Mouse (Mus musculus) lung, postnatal 14 days (tissue): ENCODE results near the gene St6galnac5.

Experiments used
- DNase-seq: peaks from one replicate; pipeline ENCODE4 v3.0.0; 2021

The St6galnac5 gene

GRCm38 (mm10) chr3:152949233-152949777, 32.7 kb downstream of the St6galnac5 start:
- DNase-seq = no peak

GRCm38 (mm10) chr3:152948556-152948955, 33.5 kb downstream of the St6galnac5 start:
- DNase-seq = no peak

- DNase-seq = no peak
Observed at GRCm38 (mm10) chr3:152947031-152947640, 34.9 kb downstream of the St6galnac5 start.

DNA sequence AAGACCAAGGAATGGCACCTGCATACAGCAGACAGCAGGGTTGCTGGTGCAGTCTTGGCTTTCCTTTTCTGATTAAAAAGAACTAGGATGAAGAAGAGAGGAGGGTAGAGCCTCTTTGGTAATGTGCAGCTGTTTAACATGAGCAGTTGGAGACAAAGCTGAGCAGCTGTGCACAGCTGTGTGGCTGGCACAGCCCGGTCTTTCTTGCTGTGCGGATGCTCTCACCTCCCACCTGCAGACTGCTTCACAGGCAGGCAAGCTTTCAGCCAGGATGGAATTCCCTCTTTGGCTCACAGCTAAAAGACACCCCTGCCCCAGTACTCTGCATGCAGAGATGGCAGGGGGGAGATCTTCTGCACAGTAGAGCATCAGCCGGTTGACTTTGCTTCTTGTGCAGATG, 37.3 kb downstream of the St6galnac5 start:
- peak; percentile 39 for DNase-seq

GRCm38 (mm10) chr3:152942985-152943384, 39.1 kb downstream of the St6galnac5 start:
- peak; percentile 10 for DNase-seq

GRCm38 (mm10) chr3:152941671-152942070, 40.4 kb downstream of the St6galnac5 start:
- DNase-seq = no peak

DNA sequence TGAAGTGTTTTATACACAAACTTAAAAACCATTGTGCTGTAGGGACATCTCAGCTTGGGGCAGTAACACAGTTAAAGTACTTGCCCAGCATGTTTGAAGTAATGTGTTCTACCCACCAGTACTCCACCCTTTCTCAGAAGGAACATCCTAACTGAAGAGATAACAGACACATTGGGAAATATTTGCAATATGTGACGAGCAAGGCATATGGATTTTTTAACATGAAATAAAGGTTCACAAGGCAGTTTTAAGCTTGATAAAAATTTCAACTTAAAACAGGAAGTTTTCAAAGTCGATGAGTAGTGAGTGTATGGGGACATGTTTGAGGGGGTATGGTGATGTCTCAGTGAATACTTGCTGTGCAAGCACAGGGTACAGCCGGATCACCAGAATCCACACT, 45.7 kb downstream of the St6galnac5 start:
- DNase-seq = no peak

DNA sequence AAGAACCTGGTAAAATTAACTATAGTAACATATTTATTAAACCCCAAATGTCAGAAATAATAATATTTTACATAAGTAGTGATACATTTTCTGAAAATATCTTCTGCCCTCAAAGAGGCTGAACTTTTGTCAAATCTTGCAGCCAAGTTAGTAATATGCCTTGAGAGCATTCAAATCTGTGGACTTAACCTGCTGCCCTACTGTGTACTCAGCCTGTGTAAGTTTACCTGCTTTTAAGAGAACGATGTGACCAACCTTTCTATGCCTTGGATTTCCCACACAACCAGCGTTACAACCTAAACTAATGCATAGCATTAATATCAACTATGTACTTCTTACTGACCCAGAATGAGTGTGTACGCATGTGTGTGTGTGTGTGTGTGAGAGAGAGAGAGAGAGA, 48.3 kb downstream of the St6galnac5 start:
- no peak for DNase-seq

DNA sequence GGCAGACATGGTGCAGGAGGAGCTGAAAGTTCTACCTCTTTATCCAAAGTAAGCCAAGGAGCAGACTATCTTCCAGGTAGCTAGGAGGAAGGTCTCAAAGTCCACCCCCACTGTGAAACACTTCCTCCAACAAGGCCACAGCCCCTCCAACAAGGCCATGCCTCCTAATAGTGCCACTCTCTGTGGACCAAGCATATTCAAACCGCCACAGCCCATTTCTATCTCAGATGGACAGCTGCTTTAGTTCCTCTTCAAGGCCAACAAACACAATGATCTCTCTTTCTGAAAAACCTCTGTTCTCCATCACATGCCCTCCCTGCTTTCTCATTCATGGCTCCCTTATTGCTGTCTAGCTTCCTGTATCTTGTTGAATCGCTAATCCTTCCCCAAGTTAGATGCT, 49.5 kb downstream of the St6galnac5 start:
- DNase-seq = no peak

DNA sequence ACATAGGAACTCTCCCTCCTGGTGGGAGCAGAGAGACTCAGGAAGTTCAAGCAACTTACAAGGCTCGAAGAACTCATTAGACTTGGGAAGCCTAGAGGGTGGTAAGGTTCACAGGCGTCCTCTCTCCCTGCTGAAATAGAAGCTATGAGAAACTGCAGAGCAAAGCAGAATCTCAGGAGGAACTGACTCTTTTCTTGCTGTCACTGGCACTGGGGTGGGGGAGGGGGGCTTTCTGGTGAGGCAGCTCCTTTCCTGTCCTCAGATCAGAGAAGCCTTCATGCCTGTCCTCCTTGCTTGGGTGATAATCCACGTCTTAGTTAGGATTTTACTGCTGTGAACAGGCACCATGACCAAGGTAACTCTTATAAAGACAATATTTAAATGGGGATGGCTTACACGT, 50.0 kb downstream of the St6galnac5 start:
- DNase-seq = no peak

DNA sequence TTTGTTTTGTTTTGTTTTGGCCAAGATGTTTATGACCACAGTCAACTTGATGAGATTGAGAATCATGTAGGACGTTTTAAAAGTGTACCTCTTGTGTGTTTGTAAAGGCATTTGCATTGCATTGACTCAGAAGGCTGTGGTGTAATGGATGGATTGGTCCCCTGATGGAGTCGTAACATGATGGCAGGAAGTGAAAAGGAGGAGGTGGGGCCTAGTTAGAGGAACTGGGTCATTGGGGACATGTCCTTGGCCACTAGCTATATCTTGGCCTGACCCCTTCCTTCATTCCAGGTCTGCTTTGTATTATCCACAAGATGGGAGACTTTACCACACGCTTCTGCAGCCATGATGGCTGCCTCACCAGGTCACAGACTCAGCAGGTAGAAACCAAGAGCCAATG, 50.7 kb downstream of the St6galnac5 start:
- DNase-seq = no peak

DNA sequence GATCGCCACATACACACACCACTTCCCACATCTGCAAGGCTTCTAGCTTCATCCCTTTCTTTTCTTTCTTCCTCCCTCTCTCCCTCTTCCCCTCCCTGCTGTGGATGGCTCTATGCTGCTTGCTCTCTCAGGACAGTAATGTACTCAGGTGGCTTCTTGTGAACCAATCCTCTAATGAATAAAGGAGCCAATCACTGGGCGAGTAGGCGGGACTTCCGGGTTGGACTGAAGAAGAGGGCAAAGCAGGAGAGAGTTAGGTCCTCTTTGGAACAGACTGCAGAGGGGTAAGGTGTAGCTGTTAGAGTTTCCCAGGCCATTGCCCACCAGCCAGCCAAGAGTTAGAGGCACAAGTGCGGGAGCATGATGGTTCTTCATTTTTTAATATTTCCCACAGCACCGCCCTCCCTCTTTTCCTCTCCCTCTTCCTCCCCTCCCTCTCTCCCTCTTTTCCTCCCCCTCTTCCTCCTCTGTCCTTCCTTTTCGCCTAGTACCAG, 52.2 kb downstream of the St6galnac5 start:
- DNase-seq = peak; percentile 8

DNA sequence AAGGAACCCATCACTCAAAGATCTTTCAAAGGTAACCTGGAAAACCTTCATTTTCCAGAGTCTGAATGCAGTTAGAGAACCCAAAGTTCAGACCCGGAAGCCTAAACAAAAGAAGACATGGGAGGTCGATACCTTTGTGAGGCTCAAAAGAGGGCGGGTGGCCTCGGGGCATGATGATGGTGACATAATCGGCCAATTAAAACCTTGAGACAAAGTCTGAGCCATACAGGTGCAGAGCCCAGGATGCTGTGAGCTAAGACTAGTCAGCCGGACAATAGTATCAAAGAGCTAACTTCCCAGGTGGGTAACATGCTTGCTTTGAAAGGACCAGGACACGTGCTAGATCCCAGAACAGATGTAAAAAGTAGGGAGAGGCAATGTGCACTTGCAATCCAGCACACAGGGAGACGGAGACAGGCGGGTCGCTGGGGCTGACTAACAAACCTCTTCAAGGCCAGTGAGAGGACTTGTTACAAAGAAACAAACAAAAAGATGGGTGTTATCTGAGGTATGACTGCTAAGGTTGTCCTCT, 52.7 kb downstream of the St6galnac5 start:
- no peak for DNase-seq

DNA sequence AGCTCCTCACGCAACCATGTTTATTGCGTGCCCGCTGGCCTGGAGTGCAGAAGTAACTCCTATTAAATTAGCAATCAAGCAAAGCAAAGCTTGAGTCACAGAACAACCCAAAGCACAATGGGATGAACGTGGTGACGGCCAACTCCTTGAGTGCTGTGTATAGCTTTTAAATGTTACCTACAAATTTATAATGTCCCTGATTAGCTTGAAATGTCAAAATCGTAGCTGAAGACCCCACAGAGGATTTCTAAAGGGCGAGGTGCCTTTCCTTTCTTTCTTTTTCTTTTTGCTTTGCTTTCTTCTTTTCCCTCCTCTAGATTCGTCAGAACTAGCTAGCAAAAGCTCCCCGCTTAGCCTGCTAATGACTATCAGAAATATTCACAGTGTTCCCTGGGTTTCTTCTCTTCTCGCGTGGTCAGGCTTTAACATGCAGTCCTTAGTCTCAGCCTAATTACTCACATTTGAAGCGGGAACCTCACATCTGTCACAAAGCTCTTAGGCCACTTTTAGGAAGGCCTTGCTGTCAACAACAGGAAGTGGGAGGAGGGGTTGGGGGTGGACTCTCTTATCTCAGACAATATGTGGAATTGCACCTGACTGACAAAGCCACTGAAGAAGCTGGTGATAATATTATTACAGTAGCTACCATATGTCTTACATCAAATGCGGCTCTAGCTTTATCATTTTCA, 53.6 kb downstream of the St6galnac5 start:
- no peak for DNase-seq

- no peak for DNase-seq
Observed at GRCm38 (mm10) chr3:152926166-152926565, 55.9 kb downstream of the St6galnac5 start.

- DNase-seq = no peak
Observed at GRCm38 (mm10) chr3:152925364-152925763, 56.7 kb downstream of the St6galnac5 start.

DNA sequence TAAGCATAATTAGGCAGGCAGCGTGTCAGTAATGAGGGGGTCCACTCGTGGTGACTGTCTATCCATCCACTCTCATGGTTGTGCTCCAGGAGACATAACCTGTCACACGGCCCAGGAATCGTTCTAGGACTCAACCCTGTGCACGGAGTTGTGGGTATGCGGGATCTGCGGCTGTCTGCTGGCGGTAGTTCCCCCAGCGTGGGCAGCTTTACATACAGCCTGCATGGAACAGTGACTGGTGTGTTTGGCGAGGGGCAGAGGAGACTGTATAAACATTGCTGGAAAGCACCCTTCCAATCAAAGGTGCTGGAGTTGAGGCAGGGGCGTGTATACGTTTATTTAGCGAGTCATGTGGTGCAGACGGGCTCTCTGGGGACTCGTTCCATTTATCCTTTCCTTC, 58.5 kb downstream of the St6galnac5 start:
- no peak for DNase-seq

GRCm38 (mm10) chr3:152920365-152920764, 61.7 kb downstream of the St6galnac5 start:
- no peak for DNase-seq

- no peak for DNase-seq
Observed at GRCm38 (mm10) chr3:152919101-152919500, 62.9 kb downstream of the St6galnac5 start.

- no peak for DNase-seq
Observed at GRCm38 (mm10) chr3:152917579-152917978, 64.5 kb downstream of the St6galnac5 start.

GRCm38 (mm10) chr3:152914376-152914775, 67.7 kb downstream of the St6galnac5 start:
- DNase-seq = no peak

- no peak for DNase-seq
Observed at GRCm38 (mm10) chr3:152913625-152914024, 68.4 kb downstream of the St6galnac5 start.

GRCm38 (mm10) chr3:152913150-152913549, 68.9 kb downstream of the St6galnac5 start:
- DNase-seq = no peak
